Mouse (Mus musculus): Measurements from ENCODE around the gene Apeh.
"Not testable (repeated sequence)": the region's sequence is repeated elsewhere in the genome, so short reads cannot be mapped to it uniquely, and the experiment has no call there.

DNA sequence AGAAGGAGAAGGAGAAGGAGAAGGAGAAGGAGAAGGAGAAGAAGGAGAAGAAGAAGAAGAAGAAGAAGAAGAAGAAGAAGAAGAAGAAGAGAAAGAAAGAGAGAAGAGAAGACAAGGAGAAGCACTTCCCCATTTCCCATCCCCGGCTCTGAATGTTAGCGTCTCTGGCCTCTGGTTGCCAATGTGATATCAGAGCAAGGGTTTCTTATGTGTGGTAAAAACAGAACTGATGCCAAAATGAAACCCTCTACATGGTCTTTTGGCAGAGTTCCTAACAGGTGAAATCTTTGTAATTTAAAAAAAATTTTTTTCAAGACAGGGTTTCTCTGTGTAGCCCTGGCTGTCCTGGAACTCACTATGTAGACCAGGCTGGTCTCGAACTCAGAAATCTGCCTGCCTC is 41.3 kb upstream of the Apeh start:
- TF ChIP-seq CTCF (IDR thresholded peaks at IDR 0.05; ENCODE audit: control insufficient read depth, insufficient read depth, low read length); POLR2A (IDR thresholded peaks at IDR 0.05; ENCODE audit: borderline replicate concordance, control insufficient read depth, low read depth, low read length): not testable (repeated sequence)
